Mouse (Mus musculus) embryonic stem cell, embryonic (primary cell): Measurements from ENCODE around the gene Dctn1.

Experiments
- CTCF ChIA-PET, 4 experiments: fragments of 300-600 bp in 2 of 4; fragments of 350-600 bp in 2 of 4; sonication (Branson Sonifier 250); formaldehyde crosslinking; loops; one replicate each; lab custom pipeline; 2022; ENCODE audit warnings: inconsistent platforms in 2 of 4; lab: Charles Lee
- POLR2A ChIA-PET, 4 experiments: fragments of 300-600 bp in 2 of 4; fragments of 350-600 bp in 2 of 4; sonication (Branson Sonifier 250); formaldehyde crosslinking; loops; one replicate each; lab custom pipeline; 2022; ENCODE audit warnings: antibody characterized with exemption in 4 of 4, inconsistent platforms in 1 of 4; lab: Charles Lee

Gene Dctn1

DNA sequence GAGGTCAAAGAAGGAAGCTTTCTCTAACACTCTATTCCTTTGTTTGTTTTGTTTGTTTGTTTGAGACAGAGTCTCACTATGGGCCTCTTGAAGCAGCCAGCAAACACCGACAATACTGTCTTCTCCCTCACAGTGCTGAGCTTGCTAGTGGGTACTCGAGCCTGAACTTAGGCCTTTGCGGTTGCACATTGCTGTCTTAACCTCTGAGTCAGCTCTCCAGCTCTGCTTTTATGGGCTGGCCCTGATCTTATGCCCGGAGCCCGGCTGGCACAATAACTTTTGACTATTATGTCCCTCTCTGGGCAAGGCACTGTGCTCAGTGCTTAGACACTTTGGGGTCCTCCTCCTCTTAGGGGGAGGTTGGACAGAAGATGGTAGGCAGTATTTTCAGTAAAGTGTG is 4.2 kb downstream of the Dctn1 start:
- ChIA-PET POLR2A (interaction anchor here in 2 of 4 experiments (0.9 to 1.5 kb wide), 6 partner anchors 8 to 156 kb away, joined by 3 to 5 read pairs (median 4); partner anchors contain the start of genes 1700003E16Rik (in 1 of the 2), Mob1a (in 1 of the 2), Mthfd2 (in 1 of the 2) and Wdr54 (in 1 of the 2)), CTCF (interaction anchor here in 3 of 4 experiments (0.6 to 8.9 kb wide), 6 partner anchors 13 to 155 kb away, joined by 3 to 76 read pairs (median 4); partner anchors contain the start of genes 1700003E16Rik (in 1 of the 3) and Wdr54 (in 1 of the 3))

DNA sequence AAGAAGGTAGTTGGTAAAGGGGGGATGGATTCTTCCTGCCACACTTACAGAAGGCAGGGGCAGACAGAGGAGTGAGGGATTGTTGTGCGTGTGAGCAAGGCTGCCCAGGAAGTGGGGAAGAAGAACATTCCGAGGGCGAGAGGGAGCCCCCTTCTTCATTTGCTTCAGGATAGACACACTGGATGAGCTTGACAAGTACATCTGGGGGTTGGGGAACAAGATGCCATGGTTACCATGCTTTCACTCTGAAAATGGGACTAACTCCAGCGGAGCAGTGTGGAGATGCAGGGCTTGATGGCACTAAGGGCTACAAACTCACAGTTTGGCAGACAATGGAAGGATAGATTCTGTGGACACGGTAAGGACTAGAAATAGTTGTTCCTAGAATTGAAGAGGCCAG is 5.3 kb downstream of the Dctn1 start:
- POLR2A ChIA-PET = interaction anchor here in 2 of 4 experiments (1.0 to 1.6 kb wide), 7 partner anchors 10 to 155 kb away, joined by 3 to 7 read pairs (median 4); partner anchors contain the start of genes Ccdc142 (in 1 of the 2), Gm42688 (in 1 of the 2), Mob1a (in 1 of the 2) and Mthfd2 (in 1 of the 2)
- CTCF ChIA-PET = interaction anchor here in 2 of 4 experiments (1.0 to 1.6 kb wide), 4 partner anchors 9 to 175 kb away, joined by 3 to 6 read pairs (median 3); no protein-coding TSS in a partner anchor

DNA sequence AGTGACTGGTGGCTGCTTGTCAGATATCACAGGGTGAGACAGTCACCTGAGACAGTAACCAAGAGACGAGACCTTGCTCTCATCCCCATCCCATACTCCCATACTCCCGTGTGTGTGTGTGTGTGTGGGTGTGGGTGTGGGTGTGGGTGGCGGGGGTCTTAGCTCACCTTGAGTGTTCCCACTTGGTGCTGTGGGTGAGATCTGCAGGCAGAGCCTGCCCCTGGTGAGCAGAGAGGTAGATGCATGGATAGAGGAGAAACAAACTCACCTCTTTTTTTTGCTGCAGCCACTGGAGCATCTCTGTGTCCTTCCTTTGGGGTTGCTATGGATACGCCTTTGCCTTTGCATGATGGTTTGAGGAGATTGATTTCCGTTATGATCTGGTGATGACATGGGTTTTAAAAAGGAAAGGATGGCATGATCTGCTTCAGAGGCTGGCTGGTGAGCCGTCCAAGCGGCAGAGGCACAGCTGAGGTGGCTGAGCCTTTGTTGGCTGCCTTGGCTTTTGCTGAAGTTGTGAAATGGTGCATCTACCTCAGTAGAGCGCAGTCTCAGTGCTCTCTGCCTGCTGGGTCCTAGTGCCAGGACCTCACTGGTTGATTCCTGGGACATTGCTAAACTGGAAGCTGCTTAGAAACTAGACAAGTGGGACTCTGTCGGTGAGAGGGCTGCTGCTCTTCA is 6.7 kb downstream of the Dctn1 start:
- POLR2A ChIA-PET = interaction anchor here in 2 of 4 experiments (0.8 to 2.0 kb wide), 10 partner anchors 10 to 70 kb away, joined by 3 to 7 read pairs (median 4); partner anchors contain the start of genes Ccdc142 (in 1 of the 2), Gm42688 (in 1 of the 2), Rtkn (in 1 of the 2) and Wbp1 (in 1 of the 2)

DNA sequence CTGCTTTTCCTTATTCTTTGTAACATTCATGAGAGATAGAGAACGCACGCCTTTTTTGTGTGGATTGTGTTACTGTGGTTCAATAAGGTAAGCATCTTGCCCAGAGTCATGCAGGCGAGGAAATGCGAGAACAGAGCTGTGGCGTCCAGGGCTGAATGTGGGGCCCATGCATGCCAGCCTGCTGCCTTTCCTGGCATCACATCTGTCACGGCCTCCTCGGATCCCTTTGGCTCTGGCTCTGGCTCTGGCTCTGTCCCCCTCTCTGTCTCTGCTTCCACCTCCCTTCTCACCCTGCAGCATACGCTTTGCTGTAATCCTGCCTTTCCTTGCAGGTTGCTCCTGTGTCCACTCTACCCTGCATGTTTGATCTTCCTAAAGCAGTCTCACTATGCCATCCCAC is 10.3 kb downstream of the Dctn1 start:
- ChIA-PET POLR2A (interaction anchor here in 1 of 4 experiments (1.9 kb wide), 1 partner anchor 10 kb away, joined by 7 read pairs; no protein-coding TSS in a partner anchor), CTCF (interaction anchor here in 1 of 4 experiments (2.4 kb wide), 1 partner anchor 10 kb away, joined by 10 read pairs; the partner anchor contains the start of gene Dctn1)

More for the DNA sequence above, 6.7 kb downstream of the Dctn1 start:
- CTCF ChIA-PET = interaction anchor here in 3 of 4 experiments (0.8 to 1.6 kb wide), 6 partner anchors 10 to 339 kb away, joined by 3 to 6 read pairs (median 3); no protein-coding TSS in a partner anchor

DNA sequence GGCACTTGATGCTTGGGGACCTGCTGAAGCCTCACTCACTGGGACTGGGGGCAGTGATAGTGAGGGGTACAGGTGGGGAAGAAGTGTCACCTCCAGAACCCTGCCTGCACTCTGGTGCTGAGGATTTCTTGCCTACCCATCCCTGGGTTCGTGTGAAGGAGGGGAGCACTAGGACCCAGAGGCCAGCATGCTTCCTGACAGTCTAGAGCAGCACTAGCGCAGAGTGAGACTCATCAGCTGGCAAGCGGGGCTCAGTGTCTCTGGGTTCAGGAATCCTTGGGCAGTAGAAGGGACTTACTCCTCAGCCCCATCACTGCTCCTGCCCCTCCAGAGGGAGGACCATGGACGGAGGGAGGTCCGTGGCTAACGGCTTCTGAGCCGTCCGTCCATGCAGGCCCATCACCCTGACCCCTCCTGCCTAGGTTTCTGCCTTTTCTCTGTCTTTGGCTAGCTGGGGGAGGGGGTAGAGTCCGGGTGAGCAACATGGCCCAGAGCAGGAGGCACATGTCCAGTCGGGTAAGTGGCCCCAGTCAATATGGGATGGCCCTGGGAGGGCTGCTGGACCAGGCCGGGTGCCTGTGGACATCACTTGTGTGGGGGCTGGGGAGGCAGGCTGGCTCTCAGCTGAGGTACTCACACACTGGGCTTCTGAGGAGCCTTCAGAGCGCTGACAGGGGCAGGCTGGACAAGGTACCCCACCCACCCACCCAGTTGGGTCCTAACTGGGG is 13.8 kb downstream of the Dctn1 start:
- POLR2A ChIA-PET = interaction anchor here in 2 of 4 experiments (0.8 to 1.5 kb wide), 5 partner anchors 11 to 138 kb away, joined by 3 to 5 read pairs (median 3); partner anchors contain the start of genes 1700003E16Rik (in 1 of the 2), Rtkn (in 1 of the 2) and Wdr54 (in 1 of the 2)
- CTCF ChIA-PET = interaction anchor here in 1 of 4 experiments (1.4 kb wide), 1 partner anchor 183 kb away, joined by 3 read pairs; no protein-coding TSS in a partner anchor

DNA sequence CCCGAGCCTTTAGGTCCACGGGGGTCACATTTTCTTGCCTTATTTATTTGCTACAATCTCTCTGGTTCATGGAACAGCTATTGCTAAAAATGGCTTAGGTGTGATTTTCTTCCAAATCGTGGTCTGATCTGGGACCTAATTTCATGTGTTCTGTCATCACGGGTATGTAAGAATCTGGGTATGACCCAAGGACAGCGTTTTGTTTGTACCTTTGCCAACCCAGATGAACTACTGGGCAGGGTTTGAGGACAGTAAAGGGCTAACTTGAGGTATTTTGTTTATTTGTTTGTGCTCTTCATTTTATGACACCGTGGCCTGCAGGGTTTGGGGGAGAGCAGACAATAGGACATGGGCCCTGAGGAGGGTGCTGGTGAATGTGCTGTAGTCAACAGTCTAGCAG is 14.9 kb downstream of the Dctn1 start:
- CTCF ChIA-PET = interaction anchor here in 1 of 4 experiments (1.4 kb wide), 1 partner anchor 184 kb away, joined by 3 read pairs; no protein-coding TSS in a partner anchor

DNA sequence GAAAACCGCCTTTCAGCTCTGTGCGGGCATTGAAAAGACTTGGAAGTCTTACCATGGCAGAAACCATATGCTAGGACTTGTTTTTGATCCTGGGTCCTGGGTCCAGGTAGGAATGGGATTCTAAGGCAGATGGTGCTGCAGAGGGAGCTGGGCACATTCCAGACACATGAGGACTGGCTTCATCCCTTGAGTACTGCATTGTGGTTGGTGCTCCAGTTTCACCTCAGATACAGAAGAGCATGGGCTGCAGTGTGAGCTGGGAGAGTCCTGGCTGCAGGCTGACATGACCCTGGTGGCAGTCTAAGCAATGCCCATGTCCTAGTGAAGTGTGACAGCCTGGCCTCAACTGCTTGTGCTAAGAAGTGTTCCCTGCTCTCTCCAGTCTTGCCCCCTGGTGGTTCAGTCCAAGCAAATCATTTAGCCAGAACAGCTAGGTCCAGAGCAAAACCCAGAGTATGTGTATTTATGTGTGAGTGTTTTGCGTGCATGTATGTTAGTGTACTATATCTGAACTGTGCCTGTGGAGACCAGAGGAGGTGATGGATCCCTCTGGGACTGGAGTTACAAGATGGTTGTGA is 19.2 kb downstream of the Dctn1 start:
- POLR2A ChIA-PET = interaction anchor here in 3 of 4 experiments (0.6 to 3.3 kb wide), 11 partner anchors 9 to 132 kb away, joined by 3 to 12 read pairs (median 4); partner anchors contain the start of gene Dctn1 (in 1 of the 3)
- CTCF ChIA-PET = interaction anchor here in 3 of 4 experiments (0.7 to 3.2 kb wide), 11 partner anchors 10 to 189 kb away, joined by 3 to 15 read pairs (median 4); partner anchors contain the start of gene Dctn1 (in 2 of the 3)

More for the DNA sequence above, 14.9 kb downstream of the Dctn1 start:
- POLR2A ChIA-PET = interaction anchor here in 2 of 4 experiments (0.9 to 1.5 kb wide), 4 partner anchors 12 to 137 kb away, joined by 3 to 4 read pairs (median 3); partner anchors contain the start of genes 1700003E16Rik (in 1 of the 2), Rtkn (in 1 of the 2) and Wdr54 (in 1 of the 2)

DNA sequence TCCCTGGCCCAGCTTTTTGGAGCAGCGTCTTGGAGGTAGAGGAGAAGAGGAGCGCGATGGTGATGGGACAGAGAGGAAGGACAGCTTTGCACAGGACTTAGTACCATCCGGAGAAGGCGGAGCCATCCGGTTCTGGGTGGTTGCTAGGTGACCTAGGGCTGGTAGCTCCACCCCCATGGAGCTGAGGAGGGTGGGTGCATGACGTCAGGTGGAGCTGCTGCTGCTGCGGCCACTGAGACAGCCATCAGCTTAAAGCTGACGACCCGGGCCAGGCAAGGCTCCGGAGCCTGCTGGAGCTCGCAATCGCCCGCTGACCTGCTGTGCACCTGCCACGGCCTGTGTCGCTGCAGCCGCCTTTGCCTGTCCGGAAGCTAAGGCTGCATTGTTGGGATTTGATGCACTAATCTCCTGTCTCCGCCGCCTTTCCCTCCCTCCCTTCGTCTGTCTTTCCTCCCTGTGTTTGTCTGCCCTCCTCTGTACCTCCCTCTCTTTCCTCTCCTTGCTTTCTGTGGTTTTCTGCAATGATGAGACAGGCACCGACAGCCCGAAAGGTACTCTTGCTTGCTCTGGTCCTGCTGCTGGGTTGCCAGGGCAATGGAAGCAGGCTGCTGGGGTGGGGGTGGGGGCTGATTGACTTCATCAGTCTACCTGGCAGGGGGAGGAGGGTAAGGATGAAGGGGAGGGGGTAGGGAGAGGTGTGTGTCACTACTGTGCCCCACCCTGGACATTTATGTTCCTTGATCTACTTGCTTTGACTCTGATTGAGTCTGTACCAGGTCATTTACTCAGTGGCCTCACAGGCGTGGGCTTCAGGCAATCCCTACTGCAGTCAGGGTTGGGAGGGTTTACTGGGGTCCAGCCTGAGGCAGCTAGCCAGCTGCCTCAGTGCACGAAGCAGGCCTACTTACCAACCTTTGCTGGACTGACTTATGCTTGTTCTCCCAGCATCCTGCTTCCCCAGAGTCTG is 20.5 kb downstream of the Dctn1 start:
- CTCF ChIA-PET = interaction anchor here in 3 of 4 experiments (0.5 to 3.2 kb wide), 17 partner anchors 8 to 190 kb away, joined by 3 to 15 read pairs (median 4); partner anchors contain the start of gene Dctn1 (in 3 of the 3)
- POLR2A ChIA-PET = interaction anchor here in 3 of 4 experiments (0.5 to 3.3 kb wide), 20 partner anchors 8 to 534 kb away, joined by 3 to 12 read pairs (median 4); partner anchors contain the start of genes Aup1 (in 1 of the 3), Dctn1 (in 1 of the 3), Mob1a (in 1 of the 3) and Mthfd2 (in 1 of the 3)

DNA sequence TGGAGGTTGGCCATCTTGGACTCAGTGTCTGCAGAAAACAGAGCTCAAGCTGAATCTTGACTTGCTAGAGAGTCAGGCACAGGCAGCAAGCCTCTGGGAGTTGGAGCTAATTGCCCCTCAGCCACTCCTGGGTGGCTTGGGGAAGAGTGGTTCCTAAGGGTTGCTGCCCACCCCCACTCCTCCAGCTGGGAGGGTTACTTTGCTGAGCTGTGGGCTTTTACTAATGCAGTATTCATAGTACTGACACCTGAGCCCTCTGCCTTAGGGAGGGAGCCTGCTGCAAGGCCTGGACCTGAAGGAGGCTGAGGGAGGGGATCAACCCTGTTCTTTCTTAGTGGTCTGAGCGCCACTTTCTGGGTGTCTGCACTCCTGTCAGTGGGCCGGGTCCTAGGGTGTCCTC is 21.2 kb downstream of the Dctn1 start:
- ChIA-PET CTCF (interaction anchor here in 1 of 4 experiments (3.2 kb wide), 1 partner anchor 78 kb away, joined by 15 read pairs; no protein-coding TSS in a partner anchor), POLR2A (interaction anchor here in 2 of 4 experiments (1.4 to 2.0 kb wide), 3 partner anchors 15 to 66 kb away, joined by 4 to 8 read pairs (median 4); partner anchors contain the start of gene Wbp1 (in 1 of the 2))

DNA sequence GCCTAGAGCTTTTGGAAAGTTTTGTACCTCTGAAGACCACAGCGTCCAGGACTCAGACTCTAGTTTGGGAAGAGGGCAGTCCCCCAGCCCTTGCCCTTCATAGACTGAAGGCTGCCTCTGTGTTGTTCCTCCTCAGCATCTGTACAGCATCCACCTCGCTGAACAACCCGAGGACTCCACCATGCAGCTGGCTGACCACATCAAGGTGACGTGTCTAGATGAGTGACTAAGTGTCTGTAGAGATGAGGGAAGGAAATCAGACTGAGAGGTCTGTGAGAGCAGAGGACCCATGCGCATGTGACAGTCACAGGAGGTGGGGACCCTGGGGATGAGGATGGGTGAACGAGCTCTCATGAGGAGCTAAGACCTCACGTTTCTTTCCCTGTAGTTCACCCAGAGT is 27.9 kb downstream of the Dctn1 start:
- CTCF ChIA-PET = interaction anchor here in 1 of 4 experiments (1.0 to 1.1 kb wide), 2 partner anchors 21 to 71 kb away, joined by 3 to 5 read pairs; no protein-coding TSS in a partner anchor
- POLR2A ChIA-PET = interaction anchor here in 1 of 4 experiments (0.6 to 1.7 kb wide), 2 partner anchors 73 to 266 kb away, joined by 5 read pairs; partner anchors contain the start of gene Wbp1

DNA sequence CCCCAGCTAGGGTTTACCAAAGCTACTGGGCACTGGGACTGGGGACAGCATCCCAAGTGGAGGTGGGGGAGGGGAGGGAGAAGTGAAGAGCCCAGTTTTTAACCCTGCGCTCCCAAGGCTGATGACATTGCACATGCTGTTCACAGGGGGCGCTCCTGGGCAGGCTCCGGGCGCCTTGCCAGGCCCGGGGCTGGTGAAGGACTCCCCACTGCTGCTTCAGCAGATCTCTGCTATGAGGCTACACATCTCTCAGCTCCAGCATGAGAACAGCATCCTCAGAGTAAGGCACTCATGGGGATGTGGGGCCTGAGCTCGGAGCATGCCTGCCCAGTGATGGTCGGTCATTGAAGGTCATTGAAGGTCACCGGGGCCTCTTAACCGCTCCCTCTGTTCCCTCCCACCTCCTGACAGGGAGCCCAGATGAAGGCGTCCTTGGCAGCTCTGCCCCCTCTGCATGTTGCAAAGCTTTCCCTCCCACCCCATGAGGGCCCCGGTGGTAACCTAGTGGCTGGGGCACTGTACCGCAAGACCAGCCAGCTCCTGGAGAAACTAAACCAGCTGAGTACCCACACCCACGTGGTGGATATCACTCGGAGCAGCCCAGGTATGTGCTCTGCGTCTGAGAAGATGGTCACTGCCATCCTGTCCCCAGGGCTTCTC is 31.8 kb downstream of the Dctn1 start:
- ChIA-PET POLR2A (interaction anchor here in 3 of 4 experiments (0.5 to 1.3 kb wide), 5 partner anchors 9 to 129 kb away, joined by 3 to 7 read pairs (median 3); partner anchors contain the start of genes Ccdc142 (in 1 of the 3) and Gm42688 (in 1 of the 3)), CTCF (interaction anchor here (0.5 to 3.0 kb wide), 21 partner anchors 11 to 280 kb away, joined by 3 to 12 read pairs (median 3); partner anchors contain the start of genes 1700003E16Rik (in 1 of the 4), Ccdc142 (in 1 of the 4), Dctn1 (in 1 of the 4) and Gm42688 (in 1 of the 4))

DNA sequence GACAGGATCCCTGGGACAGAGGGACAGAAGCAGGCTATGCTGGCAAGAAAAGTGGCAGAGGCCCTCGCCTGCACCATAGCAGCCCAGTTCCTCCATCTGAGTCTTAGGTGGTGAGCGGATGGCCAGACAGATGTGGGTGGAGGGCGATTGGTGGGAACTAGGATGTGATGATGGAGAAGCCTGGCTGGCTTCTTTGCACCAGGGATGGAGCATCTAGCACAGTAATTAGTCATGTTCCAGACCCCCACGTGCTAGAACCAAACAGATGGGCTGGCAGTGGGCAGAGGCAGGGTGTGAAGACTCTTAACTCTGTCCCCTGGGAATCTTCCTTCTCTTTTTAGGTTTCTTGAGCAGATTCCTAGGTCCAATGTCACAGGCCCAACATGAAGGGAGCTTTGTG is 37.6 kb downstream of the Dctn1 start:
- CTCF ChIA-PET = interaction anchor here in 3 of 4 experiments (0.6 to 2.0 kb wide), 4 partner anchors 12 to 29 kb away, joined by 3 to 8 read pairs (median 4); no protein-coding TSS in a partner anchor

DNA sequence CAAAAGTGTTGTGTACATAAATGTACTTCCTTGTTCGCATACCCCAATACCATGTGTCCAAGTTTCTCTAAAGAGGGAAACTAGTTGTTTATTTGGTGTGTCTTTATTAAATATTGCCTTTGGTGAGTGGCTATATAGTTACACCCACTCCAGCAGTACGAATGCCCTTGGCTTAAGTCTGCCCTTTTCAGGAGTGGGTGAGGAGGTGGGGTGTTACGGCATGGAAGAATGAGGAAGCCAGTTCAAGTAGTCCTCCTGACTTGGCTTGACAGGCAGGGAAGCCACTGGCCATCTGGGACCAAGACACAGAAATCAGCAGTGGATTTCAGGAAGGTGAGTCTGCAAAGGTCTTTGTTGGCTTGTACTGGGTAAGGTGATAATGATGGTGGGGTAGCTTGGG is 40.1 kb downstream of the Dctn1 start:
- ChIA-PET POLR2A (interaction anchor here in 1 of 4 experiments (0.8 kb wide), 1 partner anchor 8 kb away, joined by 3 read pairs; no protein-coding TSS in a partner anchor), CTCF (interaction anchor here in 2 of 4 experiments (0.7 to 1.5 kb wide), 2 partner anchors 9 to 1171 kb away, joined by 4 to 5 read pairs; no protein-coding TSS in a partner anchor)

More for the DNA sequence above, 37.6 kb downstream of the Dctn1 start:
- POLR2A ChIA-PET = interaction anchor here in 1 of 4 experiments (1.1 to 1.5 kb wide), 4 partner anchors 19 to 146 kb away, joined by 3 to 5 read pairs (median 4); partner anchors contain the start of gene Dqx1

DNA sequence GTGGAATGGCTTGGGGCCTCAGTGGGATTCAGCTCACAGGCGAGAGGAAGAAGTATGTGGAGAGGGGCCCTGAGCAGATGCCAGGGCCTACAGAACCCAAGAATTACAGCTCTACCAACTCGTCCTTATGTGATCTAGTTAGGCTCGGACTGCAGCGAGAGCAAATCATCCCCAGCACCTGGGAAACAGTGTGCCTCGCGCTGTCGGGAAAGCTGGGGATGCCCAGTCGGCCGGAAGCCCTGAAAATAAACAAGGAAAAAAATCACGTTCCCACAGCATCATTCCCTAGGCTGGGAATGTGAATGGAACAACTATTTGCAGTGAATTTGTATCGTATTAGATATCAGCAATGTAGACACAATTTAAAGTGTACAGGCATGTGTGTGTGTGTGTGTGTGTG is 40.6 kb downstream of the Dctn1 start:
- POLR2A ChIA-PET = interaction anchor here in 1 of 4 experiments (0.8 kb wide), 1 partner anchor 9 kb away, joined by 3 read pairs; no protein-coding TSS in a partner anchor
- CTCF ChIA-PET = interaction anchor here in 2 of 4 experiments (0.7 to 1.5 kb wide), 3 partner anchors 9 to 1171 kb away, joined by 3 to 5 read pairs (median 4); no protein-coding TSS in a partner anchor
